Mouse (Mus musculus): ENCODE data around the gene Myoz1. TPM values are rescaled to one million over a fixed set of nuclear protein-coding genes. Genes with fewer than 3 reads are reported as not detected.

Gene Myoz1
- total RNA-seq, 2 experiments from 2014 or later: 2,514 to 2,966 TPM

Small RNA genes within 50 kb of the gene (microRNA-seq; reads per million reads assigned to microRNA genes)
- 0 to 0.74 reads per million in 2 experiments for gene Mir6946 (ENCODE audit: borderline replicate concordance in 2 of 2)

Other genes starting within 250 kb of the Myoz1 start
- under 1 TPM; 0.24 to 0.28 TPM for gene Cfap70, start 204.3 kb downstream of the Myoz1 start, total RNA-seq (2021)
- gene Anxa7, start 176.4 kb downstream of the Myoz1 start, total RNA-seq (2021): 10 to 100 TPM; 22.0 to 27.4 TPM
- gene Mss51, start 159.6 kb downstream of the Myoz1 start, total RNA-seq (2021): 10 to 100 TPM in 1 of 2 experiments, 1 to 10 TPM in 1; 3.2 to 27.2 TPM
- gene Ppp3cb, start 110.0 kb downstream of the Myoz1 start, total RNA-seq (2021): 100 to 1,000 TPM; 114 to 140 TPM
- 1 to 10 TPM; 3.8 to 5.1 TPM for gene Usp54, start 15.5 kb downstream of the Myoz1 start, total RNA-seq (2021)
- 100 to 1,000 TPM; 135 to 192 TPM for gene Synpo2l, start 11.8 kb upstream of the Myoz1 start, total RNA-seq (2021)
- gene Sec24c, start 17.8 kb upstream of the Myoz1 start, total RNA-seq (2021): 10 to 100 TPM; 65.0 to 68.8 TPM
- gene Fut11, start 38.4 kb upstream of the Myoz1 start, total RNA-seq (2021): 1 to 10 TPM; 2.7 to 4.0 TPM
- 100 to 1,000 TPM; 110 to 119 TPM for gene Chchd1, start 46.5 kb upstream of the Myoz1 start, total RNA-seq (2021)
- gene Zswim8, start 51.0 kb upstream of the Myoz1 start, total RNA-seq (2021): 10 to 100 TPM; 33.0 to 33.6 TPM
- gene Ndst2, start 78.0 kb upstream of the Myoz1 start, total RNA-seq (2021): 1 to 10 TPM; 6.0 to 6.6 TPM
- gene Camk2g, start 137.5 kb upstream of the Myoz1 start, total RNA-seq (2021): 100 to 1,000 TPM; 149 to 190 TPM
- 10 to 100 TPM; 19.1 to 19.6 TPM for gene Plau, start 180.1 kb upstream of the Myoz1 start, total RNA-seq (2021)